Mouse (Mus musculus): ENCODE data around the gene A930033H14Rik.

The A930033H14Rik gene

GRCm38 (mm10) chr10:69237185-69237584, 24.3 kb upstream of the A930033H14Rik start:
- DNase-seq (ENCODE audit: low spot score in 2 of 2) = no peak

- DNase-seq (ENCODE audit: low spot score in 2 of 2) = no peak
These were observed 13.1 kb upstream of the A930033H14Rik start for GRCm38 (mm10) chr10:69225951-69226350.

GRCm38 (mm10) chr10:69225471-69225870, 12.6 kb upstream of the A930033H14Rik start:
- no peak for DNase-seq (ENCODE audit: low spot score in 2 of 2)

- no peak for DNase-seq (ENCODE audit: low spot score in 2 of 2)
These were observed 11.4 kb upstream of the A930033H14Rik start for GRCm38 (mm10) chr10:69224276-69224675.

GRCm38 (mm10) chr10:69223232-69223631, 10.3 kb upstream of the A930033H14Rik start:
- no peak for DNase-seq (ENCODE audit: low spot score in 2 of 2)

- DNase-seq (ENCODE audit: low spot score in 2 of 2) = peak in 1 of 2 experiments; percentile 27
These were observed 9.1 kb upstream of the A930033H14Rik start for GRCm38 (mm10) chr10:69221955-69222354.

GRCm38 (mm10) chr10:69221148-69221547, 8.2 kb upstream of the A930033H14Rik start:
- DNase-seq (ENCODE audit: low spot score in 2 of 2) = no peak

GRCm38 (mm10) chr10:69220296-69220695, 7.4 kb upstream of the A930033H14Rik start:
- DNase-seq (ENCODE audit: low spot score in 2 of 2) = no peak

GRCm38 (mm10) chr10:69219289-69219626, 6.4 kb upstream of the A930033H14Rik start:
- no peak for DNase-seq (ENCODE audit: low spot score in 2 of 2)

GRCm38 (mm10) chr10:69218458-69219288, 5.8 kb upstream of the A930033H14Rik start:
- DNase-seq (ENCODE audit: low spot score in 2 of 2) = no peak

GRCm38 (mm10) chr10:69217127-69217690, 4.3 kb upstream of the A930033H14Rik start:
- DNase-seq (ENCODE audit: low spot score in 2 of 2) = no peak

GRCm38 (mm10) chr10:69213986-69214385, 1.1 kb upstream of the A930033H14Rik start:
- no peak for DNase-seq (ENCODE audit: low spot score in 2 of 2)

- no peak for DNase-seq (ENCODE audit: low spot score in 2 of 2)
These were observed 566 bp upstream of the A930033H14Rik start for GRCm38 (mm10) chr10:69213451-69213877.

GRCm38 (mm10) chr10:69211976-69212375, 922 bp downstream of the A930033H14Rik start:
- no peak for DNase-seq (ENCODE audit: low spot score in 2 of 2)

GRCm38 (mm10) chr10:69211560-69211959, 1.3 kb downstream of the A930033H14Rik start:
- DNase-seq (ENCODE audit: low spot score in 2 of 2) = no peak

GRCm38 (mm10) chr10:69210659-69211058, 2.2 kb downstream of the A930033H14Rik start:
- DNase-seq (ENCODE audit: low spot score in 2 of 2) = no peak

- DNase-seq (ENCODE audit: low spot score in 2 of 2) = no peak
These were observed 2.9 kb downstream of the A930033H14Rik start for GRCm38 (mm10) chr10:69210006-69210405.

- DNase-seq (ENCODE audit: low spot score in 2 of 2) = no peak
These were observed 4.2 kb downstream of the A930033H14Rik start for GRCm38 (mm10) chr10:69208705-69209104.

GRCm38 (mm10) chr10:69207981-69208630, 4.8 kb downstream of the A930033H14Rik start:
- DNase-seq (ENCODE audit: low spot score in 2 of 2) = no peak

GRCm38 (mm10) chr10:69207481-69207880, 5.4 kb downstream of the A930033H14Rik start:
- DNase-seq (ENCODE audit: low spot score in 2 of 2) = no peak

GRCm38 (mm10) chr10:69206081-69206480, 6.8 kb downstream of the A930033H14Rik start:
- DNase-seq (ENCODE audit: low spot score in 2 of 2) = no peak

GRCm38 (mm10) chr10:69204677-69205400, 8.1 kb downstream of the A930033H14Rik start:
- no peak for DNase-seq (ENCODE audit: low spot score in 2 of 2)
